Mouse (Mus musculus): Measurements from ENCODE around the gene Fmn2. TPM values are rescaled to one million over a fixed set of nuclear protein-coding genes. Genes with fewer than 3 reads are reported as not detected.
A peak's percentile ranks its signal among the peaks of the same experiment; 100 is the strongest.

Gene Fmn2
- total RNA-seq, 2 experiments from 2014 or later: 2.4 to 2.5 TPM

DNA sequence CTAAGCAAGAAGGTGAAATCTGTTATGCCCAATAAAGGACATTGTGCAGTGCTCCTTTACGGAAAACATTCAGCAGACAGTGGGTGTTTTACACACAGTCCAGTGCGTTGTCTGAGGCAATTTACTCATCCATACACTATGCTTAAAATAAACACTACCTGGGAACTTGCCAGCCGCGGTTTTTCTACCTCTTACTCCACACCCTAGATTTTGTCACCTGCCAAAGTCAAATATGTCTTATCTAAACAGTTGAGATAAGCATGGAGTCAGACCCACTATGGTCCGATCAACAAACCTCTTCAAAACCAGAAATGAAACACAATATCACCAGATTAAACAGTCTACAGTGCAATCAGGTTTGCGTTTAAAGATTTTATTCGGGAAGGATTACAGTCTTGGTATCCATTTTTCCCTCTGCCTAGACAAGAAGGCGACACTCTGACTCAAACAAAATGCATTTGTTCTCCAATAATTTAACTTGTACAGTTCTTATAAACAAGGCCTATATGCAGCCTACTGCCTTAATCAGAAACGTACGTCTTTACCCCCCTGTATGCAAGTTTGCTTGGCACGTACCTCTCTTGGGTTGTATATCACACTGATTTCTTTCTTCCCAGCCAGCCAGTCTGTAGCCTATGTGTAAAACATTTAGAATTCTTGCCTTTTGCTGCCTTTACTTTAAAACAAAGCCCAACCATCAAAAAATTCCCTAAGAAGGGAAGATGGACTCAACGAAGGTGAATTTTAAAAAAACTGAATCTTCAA lies 158.0 kb downstream of the Fmn2 start:
- no peak for DNase-seq

DNA sequence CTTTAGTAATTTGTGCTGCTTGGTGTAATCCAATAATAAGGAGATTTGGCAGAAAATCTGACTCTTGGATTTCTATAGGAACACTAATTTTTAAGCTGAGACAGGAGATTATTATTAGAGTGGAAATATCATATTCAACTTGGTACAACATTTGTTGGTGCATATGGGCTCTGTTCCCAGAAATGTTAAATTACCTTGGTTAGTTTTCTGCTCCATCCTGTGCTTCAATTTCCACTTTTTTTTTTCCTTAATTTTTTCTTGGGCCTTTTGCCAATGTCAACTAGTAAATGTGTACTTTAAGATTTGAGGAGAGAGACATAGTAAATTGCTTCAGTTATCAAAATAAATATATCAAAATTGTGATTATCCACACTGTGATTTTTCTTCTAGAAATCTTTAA lies 163.5 kb downstream of the Fmn2 start:
- DNase-seq: no peak

- DNase-seq: no peak
Measured at GRCm38 (mm10) chr1:174669132-174669531, 167.5 kb downstream of the Fmn2 start.

DNA sequence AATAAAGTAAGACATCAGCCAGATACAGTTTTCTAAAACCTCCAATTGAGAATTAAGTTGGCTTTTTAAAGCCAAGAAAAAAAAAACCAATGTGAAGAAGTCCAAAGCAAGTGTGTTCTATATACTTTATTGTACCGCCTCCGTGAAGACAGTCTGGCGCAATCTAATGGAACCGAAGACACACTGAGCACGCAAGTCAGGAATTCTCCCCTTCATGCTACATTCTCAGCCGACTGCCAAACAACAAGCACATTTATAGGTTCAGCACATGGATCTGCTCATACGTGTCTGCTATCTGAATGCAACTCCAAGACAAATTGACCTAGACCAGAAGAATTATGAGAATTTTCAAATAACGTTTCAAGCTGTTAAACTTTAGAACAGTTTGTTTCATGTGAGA lies 169.2 kb downstream of the Fmn2 start:
- DNase-seq: no peak

DNA sequence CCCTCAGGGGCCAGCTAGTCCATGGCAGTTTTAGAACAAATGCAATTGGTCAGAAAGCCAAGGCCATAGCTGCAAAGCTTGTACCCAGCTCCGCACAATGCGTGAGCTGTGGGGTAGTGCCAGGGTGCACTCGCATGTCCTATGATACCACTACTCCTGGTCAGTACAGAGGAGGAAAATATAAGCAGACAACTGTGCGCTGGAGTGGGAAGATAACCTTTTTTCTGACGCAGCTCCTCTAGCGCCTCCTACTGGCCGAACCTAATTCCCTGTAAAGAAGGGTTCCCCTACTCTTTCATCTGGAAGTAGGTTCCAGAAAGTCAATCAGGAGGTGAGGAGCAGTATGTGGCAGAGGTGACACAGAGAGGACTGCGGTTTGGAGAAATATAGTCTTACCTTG lies 173.0 kb downstream of the Fmn2 start:
- DNase-seq: peak; percentile 10

DNA sequence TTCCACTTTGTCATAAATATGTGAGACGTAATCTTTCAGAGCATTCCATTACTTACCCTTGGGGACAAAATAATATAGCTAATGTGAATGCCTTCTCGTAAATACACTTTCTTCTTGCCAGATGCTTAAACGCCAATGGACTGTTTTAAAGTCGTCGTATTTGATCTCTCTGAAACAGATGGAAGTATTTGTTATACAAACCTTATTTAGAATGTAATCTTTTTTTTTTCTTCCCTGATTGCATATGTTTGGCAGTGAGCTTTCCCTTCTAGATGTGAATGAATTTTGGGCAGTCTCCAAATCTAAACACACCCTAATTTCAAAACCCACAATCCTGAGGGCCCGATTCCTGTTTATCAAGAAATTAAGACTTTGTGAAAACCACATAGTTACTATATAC lies 173.7 kb downstream of the Fmn2 start:
- DNase-seq: no peak

DNA sequence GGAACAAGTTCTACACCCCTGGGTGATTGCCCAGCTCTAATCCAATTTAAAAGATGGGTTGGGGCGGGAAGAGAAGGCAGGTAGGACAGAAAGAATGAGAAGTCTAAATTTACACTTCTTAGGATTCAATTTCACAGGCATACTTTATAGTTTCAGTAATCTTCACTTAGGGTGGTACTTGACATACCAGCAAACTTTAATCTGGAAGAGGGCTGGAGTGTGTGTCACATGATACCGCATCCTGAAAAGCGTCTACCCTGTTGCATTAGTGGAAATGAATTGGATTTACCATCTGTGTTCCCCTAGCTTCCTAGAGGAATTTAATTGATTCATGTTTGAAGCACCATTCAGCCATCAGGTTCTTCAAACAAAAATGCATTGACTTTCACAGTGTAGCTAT lies 174.6 kb downstream of the Fmn2 start:
- DNase-seq: no peak

- DNase-seq: no peak
Measured at GRCm38 (mm10) chr1:174677211-174677610, 175.6 kb downstream of the Fmn2 start.

GRCm38 (mm10) chr1:174689301-174689700 lies 187.7 kb downstream of the Fmn2 start:
- DNase-seq: no peak

DNA sequence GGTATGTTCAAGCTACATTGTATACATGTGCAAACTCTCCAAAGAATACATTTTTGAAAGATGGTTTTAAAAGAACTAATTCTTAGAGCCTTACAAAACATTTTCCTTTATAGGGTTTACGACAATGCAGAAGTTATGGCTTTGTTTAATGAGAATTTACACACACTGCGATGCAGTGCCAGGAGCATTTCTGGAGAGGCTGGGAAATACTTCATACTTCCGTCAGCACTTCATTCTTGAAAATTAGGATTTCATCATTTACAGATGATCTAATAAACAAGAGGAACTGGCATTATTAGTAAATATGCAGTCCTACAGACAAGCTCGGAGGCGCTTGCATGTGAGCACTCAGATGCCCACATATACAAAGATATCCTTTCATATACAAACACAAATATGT lies 199.2 kb downstream of the Fmn2 start:
- no peak for DNase-seq

- DNase-seq: no peak
Measured at GRCm38 (mm10) chr1:174701835-174702234, 200.2 kb downstream of the Fmn2 start.

DNA sequence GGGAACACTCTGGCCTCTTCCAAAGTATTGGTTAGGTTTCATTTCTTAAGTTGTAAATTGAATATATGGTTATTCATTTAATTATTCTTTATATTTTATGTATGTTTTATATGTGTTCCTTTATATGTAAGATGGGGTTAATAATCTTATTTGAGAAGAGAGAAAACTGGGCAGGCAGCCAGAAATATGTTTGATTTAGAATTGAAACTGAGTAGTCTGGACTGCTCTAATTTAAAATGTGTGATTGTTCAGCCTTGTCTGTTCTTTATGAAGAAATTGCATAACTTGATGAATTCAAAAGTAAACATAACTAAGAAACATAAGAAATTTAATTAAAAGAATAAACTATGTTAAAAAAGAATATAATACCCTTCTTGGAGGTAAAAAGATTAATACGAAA lies 202.3 kb downstream of the Fmn2 start:
- DNase-seq: no peak

DNA sequence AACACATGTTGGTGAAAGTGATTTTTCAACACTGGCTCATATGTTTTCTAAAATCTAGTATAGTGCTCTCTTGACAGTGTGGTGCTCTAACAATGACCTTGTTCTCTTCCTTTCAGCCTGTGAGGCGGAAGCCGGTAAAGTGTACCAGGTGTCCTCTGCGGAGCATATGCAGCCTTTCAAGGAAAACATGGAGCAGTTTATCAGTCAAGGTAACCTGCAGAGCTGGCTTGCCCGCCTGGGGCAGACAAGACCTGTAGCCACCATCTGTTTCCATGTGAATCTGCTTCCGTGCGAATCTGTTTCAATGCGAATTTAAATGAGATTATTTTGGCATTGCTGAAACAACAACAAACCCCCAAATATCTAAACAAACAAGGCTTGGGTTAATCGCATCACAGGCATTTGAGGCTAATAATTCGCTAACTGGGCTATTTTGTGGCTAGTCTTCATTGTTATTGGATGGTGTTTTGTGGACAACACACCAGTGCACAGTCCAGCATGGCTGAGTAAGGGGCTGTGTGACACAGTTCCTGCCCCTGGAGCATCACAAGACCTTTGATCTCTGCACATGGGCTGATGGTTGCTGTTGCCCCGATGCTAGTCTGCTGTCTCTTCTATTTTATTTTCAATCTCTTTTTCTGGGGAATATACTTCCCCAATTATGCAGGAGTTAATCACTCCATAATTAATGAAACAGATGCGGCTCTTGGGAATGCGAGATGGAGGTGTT lies 218.3 kb downstream of the Fmn2 start:
- no peak for DNase-seq

GRCm38 (mm10) chr1:174728771-174729170 lies 227.1 kb downstream of the Fmn2 start:
- no peak for DNase-seq

DNA sequence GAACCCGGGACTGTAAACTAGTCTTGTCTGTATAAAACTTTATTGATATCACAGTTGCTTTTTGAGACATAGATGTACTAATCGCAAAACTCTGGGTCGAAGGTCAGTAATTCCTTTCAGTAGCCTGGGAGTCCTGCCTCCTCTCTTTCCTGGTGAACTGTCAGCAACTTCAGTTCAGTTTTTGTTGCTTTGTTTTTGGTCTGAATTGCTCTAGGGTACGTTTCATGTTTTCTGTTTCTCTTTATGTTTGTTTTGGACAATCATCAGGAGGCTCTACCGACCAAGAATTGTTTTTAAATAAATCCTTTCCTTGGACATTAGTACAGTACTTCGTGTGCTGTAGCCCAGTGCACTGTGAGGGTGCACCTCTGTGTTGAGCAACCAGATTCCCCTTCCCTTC lies 231.1 kb downstream of the Fmn2 start:
- no peak for DNase-seq

GRCm38 (mm10) chr1:174738958-174739357 lies 237.3 kb downstream of the Fmn2 start:
- DNase-seq: no peak

- no peak for DNase-seq
Measured at GRCm38 (mm10) chr1:174742667-174743066, 241.0 kb downstream of the Fmn2 start.

DNA sequence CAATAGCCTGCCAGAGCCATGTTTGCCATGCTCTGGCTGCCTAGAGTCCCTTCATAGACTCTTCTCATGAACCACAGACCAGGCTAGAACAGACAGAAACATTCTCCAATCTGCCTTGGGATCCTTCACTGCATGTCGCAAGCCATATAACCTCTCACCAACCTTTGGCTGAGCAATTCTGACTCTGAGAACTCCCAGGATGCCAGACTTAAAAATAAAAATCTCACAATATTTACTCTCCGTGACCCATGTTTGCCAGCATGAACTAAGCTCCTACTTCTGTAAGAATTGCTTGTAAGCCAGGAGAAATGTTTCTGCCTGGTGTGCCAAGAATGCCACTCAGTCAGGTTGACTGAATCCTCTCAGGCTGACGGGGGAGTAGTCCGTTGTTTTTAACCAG lies 246.9 kb downstream of the Fmn2 start:
- DNase-seq: peak; percentile 20

- DNase-seq: no peak
Measured at GRCm38 (mm10) chr1:174750893-174751461, 249.4 kb downstream of the Fmn2 start.

DNA sequence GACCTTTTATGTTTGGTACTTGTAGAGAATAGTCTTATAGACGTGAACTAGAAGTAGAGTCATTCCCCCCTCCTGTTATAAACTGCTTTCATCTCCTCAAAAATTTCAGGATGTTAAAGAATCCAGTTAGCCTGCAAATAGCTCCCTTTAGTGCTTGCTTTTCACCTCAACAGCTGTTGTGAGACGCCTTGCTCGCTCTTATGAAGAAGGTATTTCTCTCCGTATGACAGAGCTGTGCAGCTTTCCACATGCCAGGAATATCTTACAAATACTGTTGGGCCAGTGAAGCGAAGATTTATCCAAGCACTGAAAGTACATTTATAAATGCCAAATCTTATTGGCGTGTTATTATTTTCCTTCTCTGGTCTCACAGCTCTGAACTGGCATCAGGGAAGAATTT lies 257.7 kb downstream of the Fmn2 start:
- DNase-seq: no peak

GRCm38 (mm10) chr1:174765757-174766156 lies 264.1 kb downstream of the Fmn2 start:
- DNase-seq: no peak

DNA sequence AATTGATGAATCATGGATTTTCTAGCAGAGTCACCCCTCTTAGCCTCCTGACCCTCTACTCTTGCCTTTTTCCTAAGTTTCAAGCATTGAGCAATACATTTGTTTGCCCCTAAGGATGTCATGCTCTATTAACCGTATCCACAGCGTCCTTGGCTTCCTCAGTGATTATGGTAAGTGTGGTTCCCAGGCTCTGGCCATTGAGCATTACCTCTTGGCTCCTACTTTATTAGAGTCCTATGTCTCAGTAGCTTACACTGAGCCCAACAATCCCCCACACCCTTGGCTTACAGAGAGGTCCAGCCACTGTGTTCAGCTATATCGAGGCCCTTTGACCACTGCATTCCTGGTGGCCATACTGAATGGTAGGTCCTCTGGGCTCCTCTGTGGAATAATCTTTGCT lies 265.2 kb downstream of the Fmn2 start:
- DNase-seq: no peak

GRCm38 (mm10) chr1:174771871-174772281 lies 270.3 kb downstream of the Fmn2 start:
- DNase-seq: peak; percentile 22

DNA sequence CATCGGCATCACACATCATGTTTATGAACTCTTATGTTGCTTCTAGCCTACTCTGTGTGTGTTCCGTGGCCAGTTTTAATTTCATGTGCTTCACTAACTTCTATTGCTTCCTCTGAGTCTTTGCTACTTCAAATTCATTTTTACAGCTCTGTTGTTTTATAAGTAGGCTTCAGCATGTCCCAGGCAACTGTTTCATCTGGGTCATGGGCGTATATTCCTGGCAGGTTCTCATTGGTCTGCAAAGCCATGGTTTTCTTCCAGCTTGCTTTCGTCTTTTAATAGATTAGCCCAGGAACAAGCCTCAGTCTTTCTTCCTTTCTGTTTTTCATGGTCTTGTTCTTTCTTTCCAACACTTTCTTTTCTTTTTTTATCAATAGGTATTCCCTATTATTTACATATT lies 279.4 kb downstream of the Fmn2 start:
- DNase-seq: no peak
